Mouse (Mus musculus): ENCODE measurements around the gene Nppb. TPM values are rescaled to one million over a fixed set of nuclear protein-coding genes. Genes with fewer than 3 reads are reported as not detected.

Gene Nppb
- total and polyA plus RNA-seq, 2 experiments from 2014 or later, result 473 to 831 TPM

GRCm38 (mm10) chr4:147938148-147939096 is 47.2 kb upstream of the Nppb start:
- Histone ChIP-seq H3K27ac (ENCODE audit: low read depth) (peak overlapping the region; percentile 76), H3K9me3 (replicated peaks; ENCODE audit: control insufficient read depth, low read length) (no peaks in the 10 kb centered on the region)

GRCm38 (mm10) chr4:147940111-147940510 is 45.5 kb upstream of the Nppb start:
- Histone ChIP-seq H3K27me3 (ENCODE audit: control insufficient read depth, insufficient read depth, low read length) (no peaks in the 10 kb centered on the region), H3K36me3 (replicated peaks; ENCODE audit: control insufficient read depth, insufficient read depth, low read length) (peaks cover 23% of the 10 kb centered on the region), H3K4me1 (ENCODE audit: control insufficient read depth, insufficient read depth) (peaks cover 68% of the 10 kb centered on the region), H3K4me3 (ENCODE audit: low read depth, low read length) (0 out of 2 replicates have a peak overlapping the region, but pooled peaks have one; percentile 98), H3K4me2 (ENCODE audit: low read depth, low read length) (peak overlapping the region; percentile 34), H3K9ac (replicated peaks; ENCODE audit: low read depth, low read length) (no peak overlapping the region), H3K27ac (ENCODE audit: low read depth) (peak overlapping the region; percentile 76), H3K9me3 (replicated peaks; ENCODE audit: control insufficient read depth, low read length) (no peaks in the 10 kb centered on the region)
- ATAC-seq (ENCODE audit: insufficient read depth, low read depth), result no peak; the same call in 1 of the 2 replicates
- DNase-seq (ENCODE audit: low spot score), result no peak
- WGBS, result 37% methylated on average over 9 of the region's 9 CpGs
- TF ChIP-seq EP300 (IDR thresholded peaks at IDR 0.05; ENCODE audit: low read depth) (no peak), CTCF (IDR thresholded peaks at IDR 0.05; ENCODE audit: low read depth) (no peak)

More at GRCm38 (mm10) chr4:147938148-147939096, 47.2 kb upstream of the Nppb start:
- Histone ChIP-seq H3K4me1 (ENCODE audit: control insufficient read depth, insufficient read depth) (peaks cover 84% of the 10 kb centered on the region), H3K36me3 (replicated peaks; ENCODE audit: control insufficient read depth, insufficient read depth, low read length) (peaks cover 6% of the 10 kb centered on the region; the same call in 1 of the 2 replicates), H3K9ac (replicated peaks; ENCODE audit: low read depth, low read length) (no peak overlapping the region), H3K4me3 (ENCODE audit: low read depth, low read length) (no peak overlapping the region), H3K27me3 (ENCODE audit: control insufficient read depth, insufficient read depth, low read length) (no peaks in the 10 kb centered on the region), H3K4me2 (ENCODE audit: low read depth, low read length) (0 out of 2 replicates have a peak overlapping the region, but pooled peaks have one; percentile 3)
- DNase-seq (ENCODE audit: low spot score), result peak; percentile 62
- TF ChIP-seq CTCF (IDR thresholded peaks at IDR 0.05; ENCODE audit: low read depth), result no peak
- 0 out of 2 replicates have a peak, but pooled peaks have one; percentile 39 for TF ChIP-seq EP300 (IDR thresholded peaks at IDR 0.05; ENCODE audit: low read depth)
- ATAC-seq (ENCODE audit: insufficient read depth, low read depth), result peak; percentile 22; the same call in 1 of the 2 replicates
- 36% methylated on average over 14 of the region's 14 CpGs for WGBS

- TF ChIP-seq CTCF (IDR thresholded peaks at IDR 0.05; ENCODE audit: low read depth) (no peak), EP300 (IDR thresholded peaks at IDR 0.05; ENCODE audit: low read depth) (no peak)
- DNase-seq (ENCODE audit: low spot score) (peak; percentile 94), ATAC-seq (ENCODE audit: insufficient read depth, low read depth) (peak; percentile 44)
- Histone ChIP-seq H3K9me3 (replicated peaks; ENCODE audit: control insufficient read depth, low read length) (no peaks in the 10 kb centered on the region), H3K36me3 (replicated peaks; ENCODE audit: control insufficient read depth, insufficient read depth, low read length) (peaks cover 28% of the 10 kb centered on the region), H3K4me3 (ENCODE audit: low read depth, low read length) (peak within 1 kb of the TSS; percentile 98), H3K9ac (replicated peaks; ENCODE audit: low read depth, low read length) (peak within 1 kb of the TSS; percentile 95), H3K27ac (ENCODE audit: low read depth) (peak within 1 kb of the TSS; percentile 83), H3K27me3 (ENCODE audit: control insufficient read depth, insufficient read depth, low read length) (no peaks in the 10 kb centered on the region), H3K4me1 (ENCODE audit: control insufficient read depth, insufficient read depth) (peaks cover 64% of the 10 kb centered on the region), H3K4me2 (ENCODE audit: low read depth, low read length) (peak within 1 kb of the TSS; percentile 88)
- WGBS, result 1% methylated on average over 34 of the region's 35 CpGs
These were observed 45.0 kb upstream of the Nppb start, which contains the start of gene 2510039O18Rik for GRCm38 (mm10) chr4:147940576-147941044. Gene 2510039O18Rik (plus strand): TSS chr4:147940895.

GRCm38 (mm10) chr4:147941045-147942020 is 44.3 kb upstream of the Nppb start:
- ATAC-seq (ENCODE audit: insufficient read depth, low read depth), result peak; percentile 30
- Histone ChIP-seq H3K27me3 (ENCODE audit: control insufficient read depth, insufficient read depth, low read length) (no peaks in the 10 kb centered on the region), H3K4me2 (ENCODE audit: low read depth, low read length) (peak overlapping the region; percentile 88), H3K9me3 (replicated peaks; ENCODE audit: control insufficient read depth, low read length) (no peaks in the 10 kb centered on the region), H3K9ac (replicated peaks; ENCODE audit: low read depth, low read length) (peak overlapping the region; percentile 95), H3K27ac (ENCODE audit: low read depth) (peak overlapping the region; percentile 83), H3K36me3 (replicated peaks; ENCODE audit: control insufficient read depth, insufficient read depth, low read length) (peaks cover 35% of the 10 kb centered on the region), H3K4me1 (ENCODE audit: control insufficient read depth, insufficient read depth) (peaks cover 58% of the 10 kb centered on the region), H3K4me3 (ENCODE audit: low read depth, low read length) (peak overlapping the region; percentile 98)
- DNase-seq (ENCODE audit: low spot score), result no peak
- no peak for TF ChIP-seq EP300 (IDR thresholded peaks at IDR 0.05; ENCODE audit: low read depth)
- no peak for TF ChIP-seq CTCF (IDR thresholded peaks at IDR 0.05; ENCODE audit: low read depth)
- WGBS, result 5% methylated on average over 85 of the region's 88 CpGs

Data from heart, postnatal 0 days (tissue).